Mouse (Mus musculus) embryonic stem cell, embryonic (primary cell): ENCODE results near the gene Ctps.

Source experiments
- CTCF ChIA-PET, 4 experiments: fragments of 300-600 bp in 2 of 4; fragments of 350-600 bp in 2 of 4; sonication (Branson Sonifier 250); formaldehyde crosslinking; loops; one replicate each; lab custom pipeline; 2022; ENCODE audit warnings: inconsistent platforms in 2 of 4; lab: Charles Lee
- POLR2A ChIA-PET, 4 experiments: fragments of 300-600 bp in 2 of 4; fragments of 350-600 bp in 2 of 4; sonication (Branson Sonifier 250); formaldehyde crosslinking; loops; one replicate each; lab custom pipeline; 2022; ENCODE audit warnings: antibody characterized with exemption in 4 of 4, inconsistent platforms in 1 of 4; lab: Charles Lee

The Ctps gene

DNA sequence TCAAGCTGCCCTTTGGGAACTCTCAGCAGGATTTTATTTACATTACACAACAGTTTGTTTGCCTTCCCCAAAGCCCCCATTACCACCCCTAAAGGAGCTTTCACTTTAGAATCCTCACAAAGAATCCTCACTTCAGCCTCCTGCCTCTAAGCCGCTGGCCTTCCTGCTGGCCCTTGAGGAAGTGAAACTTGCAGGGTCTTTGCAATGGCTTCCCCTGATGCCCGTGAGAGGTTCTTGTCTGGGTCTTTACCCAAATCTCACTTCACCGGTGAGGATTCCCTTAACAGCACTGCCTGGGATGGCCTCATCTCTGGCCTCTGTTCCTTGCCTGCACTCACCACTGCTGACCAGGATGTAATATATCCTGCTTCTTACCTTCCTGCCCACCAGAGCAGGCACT lies 19.0 kb upstream of the Ctps start:
- CTCF ChIA-PET: interaction anchor here (0.5 to 3.6 kb wide), 44 partner anchors 10 to 439 kb away, joined by 3 to 54 read pairs (median 4); partner anchors contain the start of genes Cited4 (in 1 of the 4), Ctps (in 1 of the 4), Exo5 (in 1 of the 4) and Kcnq4 (in 1 of the 4)
- POLR2A ChIA-PET: interaction anchor here in 3 of 4 experiments (0.6 to 1.5 kb wide), 5 partner anchors 18 to 446 kb away, joined by 3 to 10 read pairs (median 3); partner anchors contain the start of genes Cited4 (in 1 of the 3) and Ctps (in 1 of the 3)

GRCm38 (mm10) chr4:120588445-120588844 lies 18.4 kb upstream of the Ctps start, which contains the start of gene Gm8439:
Gm8439 (plus strand) TSS chr4:120588745.
- POLR2A ChIA-PET: interaction anchor here in 1 of 4 experiments (0.6 kb wide), 1 partner anchor 16 kb away, joined by 3 read pairs; no protein-coding TSS in a partner anchor
- CTCF ChIA-PET: interaction anchor here in 3 of 4 experiments (0.5 to 3.6 kb wide), 4 partner anchors 93 to 291 kb away, joined by 3 to 52 read pairs (median 4); no protein-coding TSS in a partner anchor

DNA sequence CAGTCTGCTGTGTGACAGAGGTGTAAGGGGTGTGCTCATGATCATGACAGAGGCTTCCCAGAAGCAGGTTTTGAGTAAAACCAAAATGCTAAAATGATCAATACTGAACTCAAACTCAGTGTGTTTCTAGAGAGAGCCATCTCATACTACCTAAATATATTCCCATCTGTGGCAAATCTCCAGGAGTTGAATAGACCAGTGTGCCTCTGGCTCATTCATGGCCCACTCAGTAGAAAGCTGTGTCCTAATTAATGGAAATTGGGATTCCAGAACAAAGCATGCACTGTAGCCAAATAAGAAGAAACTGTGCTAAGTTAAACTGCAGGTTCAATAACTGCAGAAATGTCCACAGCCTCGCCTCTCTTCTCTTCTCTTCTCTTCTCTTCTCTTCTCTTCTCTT lies 16.9 kb upstream of the Ctps start:
- ChIA-PET CTCF (no interaction called here), POLR2A (interaction anchor here in 1 of 4 experiments (0.6 kb wide), 1 partner anchor 95 kb away, joined by 4 read pairs; no protein-coding TSS in a partner anchor)

DNA sequence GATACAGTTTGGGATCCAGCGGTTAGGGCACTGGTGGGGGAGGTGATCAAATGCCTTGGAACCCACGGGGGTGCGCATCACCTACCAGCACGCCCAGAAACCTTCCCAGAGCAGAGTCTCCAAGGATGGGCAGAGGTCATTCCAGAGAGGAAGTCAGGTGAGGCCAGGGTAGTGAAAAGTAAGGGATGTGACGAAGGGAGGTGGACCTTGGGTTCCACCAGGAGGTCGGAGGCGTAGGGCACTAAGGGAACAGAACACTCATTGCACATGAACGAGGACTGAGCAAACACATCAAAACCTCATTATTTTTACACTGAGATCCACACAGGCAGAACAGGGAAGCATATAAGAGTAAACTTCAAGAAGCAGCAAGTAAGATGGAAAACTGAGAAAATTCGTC lies 11.6 kb upstream of the Ctps start:
- ChIA-PET POLR2A (interaction anchor here in 1 of 4 experiments (1.0 to 2.1 kb wide), 2 partner anchors 12 to 40 kb away, joined by 3 to 9 read pairs; partner anchors contain the start of gene Ctps), CTCF (interaction anchor here in 1 of 4 experiments (0.9 kb wide), 1 partner anchor 101 kb away, joined by 3 read pairs; no protein-coding TSS in a partner anchor)

- ChIA-PET CTCF (interaction anchor here in 1 of 4 experiments (0.6 kb wide), 1 partner anchor 11 kb away, joined by 3 read pairs; the partner anchor contains the start of gene Ctps), POLR2A (interaction anchor here in 3 of 4 experiments (0.6 to 3.2 kb wide), 5 partner anchors 11 to 343 kb away, joined by 3 to 23 read pairs (median 4); partner anchors contain the start of gene Ctps (in 2 of the 3))
Observed at GRCm38 (mm10) chr4:120580894-120581293, 10.8 kb upstream of the Ctps start.

DNA sequence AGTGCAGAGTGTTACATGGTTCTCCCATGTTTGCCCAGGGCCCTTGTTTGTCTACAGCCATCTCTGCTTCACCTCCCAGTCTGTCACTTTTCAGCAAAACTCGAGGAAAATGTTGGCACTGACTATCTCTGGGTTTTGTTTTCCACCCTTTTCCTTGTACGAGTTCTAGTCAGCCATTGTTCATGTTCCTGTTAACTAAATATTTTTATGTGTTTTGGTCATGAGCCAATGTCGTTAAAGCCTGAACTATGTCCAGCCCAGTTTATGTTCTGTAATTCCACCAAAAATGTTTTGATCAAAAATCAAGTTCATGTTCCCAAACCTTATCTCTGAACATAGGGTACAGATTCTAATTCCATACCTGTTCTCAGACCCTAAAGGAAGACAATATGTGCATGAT lies 1.6 kb upstream of the Ctps start:
- POLR2A ChIA-PET: interaction anchor here in 2 of 4 experiments (0.6 to 4.8 kb wide), 2 partner anchors 96 to 105 kb away, joined by 6 to 70 read pairs; partner anchors contain the start of gene Cited4 (in 1 of the 2)
- CTCF ChIA-PET: no interaction called here

- ChIA-PET POLR2A (interaction anchor here in 3 of 4 experiments (0.6 to 4.8 kb wide), 10 partner anchors 12 to 177 kb away, joined by 3 to 70 read pairs (median 6); partner anchors contain the start of gene Cited4 (in 2 of the 3)), CTCF (interaction anchor here in 2 of 4 experiments (0.7 to 2.8 kb wide), 3 partner anchors 19 to 280 kb away, joined by 3 to 9 read pairs (median 9); no protein-coding TSS in a partner anchor)
Observed at GRCm38 (mm10) chr4:120571070-120571464, 991 bp upstream of the Ctps start.

GRCm38 (mm10) chr4:120570438-120571069 lies 478 bp upstream of the Ctps start:
- POLR2A ChIA-PET: interaction anchor here (0.5 to 4.8 kb wide), 66 partner anchors 9 to 1250 kb away, joined by 3 to 70 read pairs (median 5); partner anchors contain the start of genes Cited4 (in 3 of the 4), Exo5 (in 3 of the 4), Foxo6 (in 1 of the 4) and Kcnq4 (in 1 of the 4)
- CTCF ChIA-PET: interaction anchor here in 3 of 4 experiments (0.7 to 2.8 kb wide), 5 partner anchors 19 to 280 kb away, joined by 3 to 9 read pairs (median 5); no protein-coding TSS in a partner anchor

DNA sequence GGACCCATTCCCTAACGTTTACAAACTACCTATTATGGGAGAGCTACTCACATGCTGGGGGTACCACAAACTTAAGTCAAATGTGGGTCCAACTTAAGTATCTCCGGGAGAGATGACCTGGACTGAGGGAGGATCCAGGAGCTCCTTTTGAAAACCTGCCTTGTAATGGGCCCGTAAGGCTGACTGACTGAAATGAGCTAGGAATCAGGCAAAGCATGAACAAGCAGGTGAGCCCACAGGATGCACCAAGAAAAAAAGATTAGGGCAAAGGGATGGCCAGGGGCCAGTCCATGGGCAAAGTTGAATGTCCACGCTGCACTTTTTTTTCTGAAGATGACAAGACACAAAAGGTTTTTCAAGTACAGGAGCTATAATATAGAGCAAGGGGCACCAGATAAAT lies 1.1 kb downstream of the Ctps start:
- POLR2A ChIA-PET: interaction anchor here (0.6 to 4.8 kb wide), 70 partner anchors 8 to 1329 kb away, joined by 3 to 70 read pairs (median 4); partner anchors contain the start of genes Cited4 (in 3 of the 4), Exo5 (in 1 of the 4), Foxo6 (in 1 of the 4) and Slfnl1 (in 1 of the 4)
- CTCF ChIA-PET: interaction anchor here in 2 of 4 experiments (1.1 to 2.8 kb wide), 7 partner anchors 12 to 460 kb away, joined by 3 to 9 read pairs (median 5); no protein-coding TSS in a partner anchor

GRCm38 (mm10) chr4:120568005-120568404 lies 2.1 kb downstream of the Ctps start:
- CTCF ChIA-PET: no interaction called here

DNA sequence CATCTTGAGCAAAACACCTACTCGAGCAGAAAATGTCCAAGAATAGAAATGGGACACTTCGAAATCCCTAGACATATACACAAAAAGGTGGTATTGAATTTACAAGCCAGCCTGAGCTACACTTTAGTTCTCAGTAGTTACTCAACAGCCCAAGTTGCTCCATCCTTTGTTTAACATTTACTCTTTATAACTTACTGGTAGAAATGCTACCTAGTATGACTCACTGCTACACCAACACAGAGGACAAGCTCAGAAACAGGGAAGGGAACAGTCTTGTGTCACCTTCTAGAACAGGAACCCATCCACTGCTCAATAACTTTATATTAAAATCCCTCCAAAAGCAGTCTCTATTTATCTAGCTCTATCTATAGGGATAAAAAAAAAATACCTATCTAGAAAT lies 4.3 kb downstream of the Ctps start:
- CTCF ChIA-PET: interaction anchor here in 1 of 4 experiments (1.5 kb wide), 1 partner anchor 24 kb away, joined by 3 read pairs; no protein-coding TSS in a partner anchor
- POLR2A ChIA-PET: interaction anchor here in 2 of 4 experiments (0.6 to 4.3 kb wide), 4 partner anchors 10 to 101 kb away, joined by 3 to 19 read pairs (median 4); partner anchors contain the start of gene Cited4 (in 1 of the 2)

More at GRCm38 (mm10) chr4:120568005-120568404, 2.1 kb downstream of the Ctps start:
- POLR2A ChIA-PET: interaction anchor here in 2 of 4 experiments (3.2 to 4.8 kb wide), 3 partner anchors 10 to 100 kb away, joined by 23 to 70 read pairs (median 29); partner anchors contain the start of gene Cited4 (in 1 of the 2)

- CTCF ChIA-PET: no interaction called here
- POLR2A ChIA-PET: interaction anchor here in 1 of 4 experiments (2.2 to 3.7 kb wide), 3 partner anchors 11 to 13 kb away, joined by 4 to 29 read pairs (median 14); partner anchors contain the start of gene Ctps
Observed at GRCm38 (mm10) chr4:120556592-120556991, 13.5 kb downstream of the Ctps start.

GRCm38 (mm10) chr4:120544896-120545295 lies 25.2 kb downstream of the Ctps start:
- CTCF ChIA-PET: interaction anchor here in 1 of 4 experiments (0.6 kb wide), 1 partner anchor 440 kb away, joined by 3 read pairs; no protein-coding TSS in a partner anchor
- POLR2A ChIA-PET: interaction anchor here in 3 of 4 experiments (0.6 to 4.3 kb wide), 9 partner anchors 8 to 138 kb away, joined by 3 to 15 read pairs (median 4); partner anchors contain the start of genes Ctps (in 2 of the 3) and Cited4 (in 1 of the 3)

GRCm38 (mm10) chr4:120538664-120539063 lies 31.4 kb downstream of the Ctps start:
- POLR2A ChIA-PET: interaction anchor here in 3 of 4 experiments (0.8 to 1.7 kb wide), 7 partner anchors 12 to 127 kb away, joined by 3 to 12 read pairs (median 3); partner anchors contain the start of gene Ctps (in 2 of the 3)
- CTCF ChIA-PET: interaction anchor here in 1 of 4 experiments (0.6 to 1.1 kb wide), 2 partner anchors 143 to 309 kb away, joined by 3 read pairs; no protein-coding TSS in a partner anchor

DNA sequence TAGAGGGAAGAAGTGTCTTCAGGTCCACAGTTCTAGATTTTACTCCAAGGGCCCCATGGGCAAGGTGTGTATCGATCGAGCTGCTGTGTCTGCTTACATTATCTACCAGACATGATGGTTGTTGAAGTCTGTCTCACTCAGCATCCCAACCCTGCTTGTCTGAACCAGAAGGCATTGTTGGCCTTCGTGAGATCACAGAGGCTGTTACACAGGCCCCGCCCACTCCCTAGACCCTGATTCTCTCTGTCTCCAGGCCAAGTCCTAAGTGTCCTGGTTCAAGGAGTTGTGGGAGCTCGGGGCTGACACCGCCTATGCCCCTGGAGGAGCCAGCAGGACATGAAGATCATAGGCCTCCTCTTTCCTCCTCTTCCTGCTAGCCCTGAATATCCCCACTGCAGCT lies 38.1 kb downstream of the Ctps start, which contains the start of gene Slfnl1:
Gene Slfnl1 (plus strand): TSS at position 246 of the 400 bp plus-strand sequence.
- CTCF ChIA-PET: interaction anchor here in 1 of 4 experiments (0.5 kb wide), 1 partner anchor 66 kb away, joined by 3 read pairs; no protein-coding TSS in a partner anchor
- POLR2A ChIA-PET: interaction anchor here in 2 of 4 experiments (0.9 to 1.7 kb wide), 3 partner anchors 9 to 38 kb away, joined by 3 to 6 read pairs (median 3); partner anchors contain the start of gene Ctps (in 1 of the 2)

DNA sequence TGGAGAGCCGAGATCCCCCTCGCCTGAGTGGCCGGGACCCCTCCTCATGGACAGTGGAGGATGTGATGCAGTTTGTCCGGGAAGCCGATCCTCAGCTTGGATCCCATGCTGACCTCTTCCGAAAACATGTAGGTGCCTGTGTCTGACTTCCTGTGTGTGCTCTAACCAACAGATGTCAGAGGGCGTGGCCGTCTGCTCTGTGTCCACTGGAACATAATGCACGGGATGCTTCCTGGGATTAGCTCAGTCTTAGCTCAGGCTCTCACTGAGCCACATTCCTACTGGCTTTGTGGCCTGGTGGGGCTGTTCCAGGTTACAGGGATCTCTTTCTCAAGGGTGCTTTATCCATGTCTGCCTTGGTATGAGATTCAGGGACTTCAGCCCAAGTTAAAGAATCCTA lies 41.9 kb downstream of the Ctps start:
- POLR2A ChIA-PET: interaction anchor here in 2 of 4 experiments (1.4 to 2.4 kb wide), 2 partner anchors 41 kb away, joined by 3 to 7 read pairs; no protein-coding TSS in a partner anchor

DNA sequence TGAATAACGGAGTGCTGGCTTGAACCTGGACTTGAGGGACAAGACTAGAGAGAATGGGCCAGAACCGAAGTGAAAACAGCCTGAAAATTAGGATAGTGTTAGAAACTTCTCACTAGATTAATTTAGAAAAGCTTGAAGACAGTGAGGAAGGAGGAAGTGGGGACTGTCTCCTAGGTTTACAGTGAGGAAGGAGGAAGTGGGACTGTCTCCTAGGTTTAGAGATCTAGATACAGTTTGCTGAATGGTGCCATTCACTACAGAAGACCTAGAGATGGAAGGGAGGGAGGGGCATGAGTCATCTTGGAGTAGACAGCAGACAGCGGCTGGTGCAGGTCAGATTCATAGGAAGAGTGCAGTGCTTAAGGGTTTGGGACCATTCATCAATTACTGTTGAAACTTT lies 47.0 kb downstream of the Ctps start:
- CTCF ChIA-PET: no interaction called here

More for the DNA sequence above, 41.9 kb downstream of the Ctps start:
- CTCF ChIA-PET: interaction anchor here in 2 of 4 experiments (0.5 to 0.6 kb wide), 2 partner anchors 35 to 276 kb away, joined by 4 to 7 read pairs; no protein-coding TSS in a partner anchor

More for the DNA sequence above, 47.0 kb downstream of the Ctps start:
- POLR2A ChIA-PET: no interaction called here
